Mouse (Mus musculus): ENCODE data around the gene Kcnj6.

DNA sequence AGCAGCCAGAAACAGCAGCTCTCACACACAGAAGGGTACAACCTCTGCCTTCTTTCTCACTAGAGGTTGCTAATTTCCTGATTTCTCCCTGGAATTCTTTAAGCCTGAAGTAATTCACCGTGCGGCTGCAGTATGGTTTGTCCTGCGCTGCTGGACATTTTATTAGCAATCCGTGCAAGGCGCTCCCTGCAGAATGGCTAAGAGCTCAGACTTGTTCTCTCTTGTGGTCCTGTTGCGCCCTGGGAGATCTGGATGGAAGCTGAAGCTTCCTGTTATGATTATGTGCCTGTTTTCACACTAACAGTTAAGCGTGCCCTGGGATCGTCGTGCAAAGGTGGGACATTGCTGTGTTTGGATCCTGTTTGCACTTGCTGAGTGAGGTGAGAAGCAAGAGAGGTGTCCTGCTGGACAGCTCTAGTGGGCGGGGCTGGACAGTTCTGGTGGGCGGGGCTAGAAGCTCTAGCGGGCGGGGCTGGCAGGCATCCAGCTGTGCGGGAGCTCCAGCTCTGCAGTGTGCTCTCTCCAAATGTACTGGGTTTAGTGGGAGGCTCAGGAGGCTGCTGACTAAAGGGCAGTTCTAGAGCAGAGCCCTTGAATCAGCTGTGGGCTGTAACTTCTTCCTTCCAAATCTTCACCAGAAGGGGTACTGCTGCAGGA lies 131.1 kb downstream of the Kcnj6 start:
- TF ChIP-seq USF1 (IDR thresholded peaks at IDR 0.05; ENCODE audit: low read depth) (no peak), POLR2A (IDR thresholded peaks at IDR 0.05; ENCODE audit: insufficient read length, low read depth) (no peak), E2F4 (IDR thresholded peaks at IDR 0.05; ENCODE audit: insufficient read depth) (no peak), MYOG (IDR thresholded peaks at IDR 0.05; ENCODE audit: control insufficient read depth in 1 of 3, insufficient read depth in 1 of 3, insufficient read length in 2 of 3, low read depth in 2 of 3) (no peak), MAX (IDR thresholded peaks at IDR 0.05; ENCODE audit: low read depth) (no peak), REST (IDR thresholded peaks at IDR 0.05; ENCODE audit: insufficient read depth, insufficient read length) (no peak)

Data from myocyte (in vitro differentiated cells).